Comparison of ENCODE assay signal across 19 mouse cellular contexts in the genomic region with DNA sequence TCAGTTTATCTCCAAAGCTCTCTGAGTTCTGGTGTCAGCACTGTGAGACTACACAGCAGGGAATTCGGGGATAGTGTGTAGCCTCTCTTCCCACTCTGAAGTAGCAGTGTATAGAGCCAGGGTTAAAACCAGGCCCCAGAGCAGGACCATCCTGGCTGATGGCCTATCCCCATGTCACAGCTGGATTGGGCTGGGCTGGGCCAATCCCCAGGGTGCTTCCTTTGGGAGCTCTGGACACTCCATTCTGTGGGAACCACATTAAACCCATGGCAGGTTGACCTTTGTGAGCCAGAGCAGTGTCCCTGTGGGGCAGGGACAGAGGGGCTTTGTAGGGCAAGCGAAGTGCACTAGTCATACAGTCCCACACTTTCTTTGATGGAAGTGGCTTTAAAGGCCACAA. TPM values are rescaled to one million over a fixed set of nuclear protein-coding genes. Genes with fewer than 3 reads are reported as not detected.
DNase-seq lines count a peak whose midpoint lies in the region; ATAC-seq and TF ChIP-seq lines count a peak whose summit lies in the region.
"Had no signal": no experiment of that assay in that cellular context is flagged by ENCODE, and none has a peak within 500 bp of the region (broad histone marks: within the 10 kb centered on the region; RNA-seq: fewer than 3 reads in every experiment).

No protein-coding gene starts in this region.

- no peaks in the 10 kb centered on the region for H3K79me2 ChIP-seq in myocyte (ENCODE audit: control insufficient read depth, insufficient read depth)

- DNase-seq in kidney, postnatal 10 days: no peak
- DNase-seq in cerebellum, adult 8-10 months: no peak
- no peak for DNase-seq in urinary bladder, postnatal 4 days (ENCODE audit: low spot score in 2 of 2)
- DNase-seq: cerebellum, postnatal 10 days; midbrain, embryonic 14.5 days; right cerebral cortex, postnatal 25 days; thymus, postnatal 25 days had no signal

- no peaks in the 10 kb centered on the region for H3K27me3 ChIP-seq in kidney, embryonic 14.5 days (ENCODE audit: control insufficient read depth, insufficient read depth, low read length)
- no peaks in the 10 kb centered on the region for H3K27me3 ChIP-seq in embryonic facial prominence, embryonic 15.5 days
- no peaks in the 10 kb centered on the region for H3K27me3 ChIP-seq in myocyte (ENCODE audit: control insufficient read depth, insufficient read depth, insufficient read length)
- H3K27me3 ChIP-seq: limb, embryonic 15.5 days had no signal

- no peak overlapping the region for H3ac ChIP-seq in myocyte (ENCODE audit: control insufficient read depth, insufficient read length)

- no peak overlapping the region for H3K4me3 ChIP-seq in kidney, embryonic 14.5 days (ENCODE audit: low read length)
- peak overlapping the region; percentile 53; the same call in 1 of the 2 replicates for H3K4me3 ChIP-seq in brown adipose tissue, adult 24 weeks (ENCODE audit: insufficient read depth, low read depth, low read length)
- no peak overlapping the region; the same call in 1 of the 2 replicates for H3K4me3 ChIP-seq in embryonic facial prominence, embryonic 15.5 days (replicated peaks)
- no peak overlapping the region for H3K4me3 ChIP-seq in myocyte
- H3K4me3 ChIP-seq: heart, adult 2 months; hindbrain, embryonic 13.5 days had no signal

- TF ChIP-seq POLR2A in myocyte (IDR thresholded peaks at IDR 0.05; ENCODE audit: insufficient read length, low read depth): no peak

- no peaks in the 10 kb centered on the region for H3K9me3 ChIP-seq in kidney, embryonic 14.5 days (ENCODE audit: control insufficient read depth, low read length)
- H3K9me3 ChIP-seq in embryonic facial prominence, embryonic 15.5 days (replicated peaks): no peaks in the 10 kb centered on the region
- H3K9me3 ChIP-seq: hindbrain, embryonic 13.5 days; limb, embryonic 15.5 days; megakaryocyte, embryonic 14.5 days had no signal

- H3K4me2 ChIP-seq in kidney, embryonic 14.5 days (replicated peaks; ENCODE audit: low read depth, low read length): peak overlapping the region; percentile 83; the same call in 1 of the 2 replicates
- peak overlapping the region; percentile 82; the same call in 1 of the 2 replicates for H3K4me2 ChIP-seq in embryonic facial prominence, embryonic 15.5 days (replicated peaks)
- H3K4me2 ChIP-seq in myocyte (ENCODE audit: low read depth): peak overlapping the region; percentile 84
- H3K4me2 ChIP-seq: hindbrain, embryonic 13.5 days had no signal

- 88% methylated on average over 2 of the region's 2 CpGs for WGBS in kidney, embryonic 14.5 days
- 77% methylated on average over 2 of the region's 2 CpGs for WGBS in embryonic facial prominence, embryonic 15.5 days

- no peak overlapping the region for H3K27ac ChIP-seq in kidney, embryonic 14.5 days (ENCODE audit: low read depth, low read length)
- no peak overlapping the region for H3K27ac ChIP-seq in brown adipose tissue, adult 24 weeks (replicated peaks; ENCODE audit: low read depth, low read length)
- 0 out of 2 replicates have a peak overlapping the region, but pooled peaks have one; percentile 17 for H3K27ac ChIP-seq in embryonic facial prominence, embryonic 15.5 days (replicated peaks)
- H3K27ac ChIP-seq: heart, adult 2 months; hindbrain, embryonic 13.5 days; limb, embryonic 15.5 days had no signal

- peaks cover 7% of the 10 kb centered on the region; the same call in 1 of the 2 replicates for H3K4me1 ChIP-seq in kidney, embryonic 14.5 days (ENCODE audit: control insufficient read depth, insufficient read depth, low read length)
- no peaks in the 10 kb centered on the region for H3K4me1 ChIP-seq in brown adipose tissue, adult 24 weeks (ENCODE audit: control insufficient read depth, insufficient read depth, insufficient read length, low read length)
- peaks cover 40% of the 10 kb centered on the region for H3K4me1 ChIP-seq in embryonic facial prominence, embryonic 15.5 days

- no peaks in the 10 kb centered on the region for H3K36me3 ChIP-seq in kidney, embryonic 14.5 days (ENCODE audit: control insufficient read depth, insufficient read depth, low read length)
- H3K36me3 ChIP-seq in embryonic facial prominence, embryonic 15.5 days: no peaks in the 10 kb centered on the region; the same call in 1 of the 2 replicates
- no peaks in the 10 kb centered on the region for H3K36me3 ChIP-seq in myocyte (ENCODE audit: control insufficient read depth, insufficient read depth)
- H3K36me3 ChIP-seq: hindbrain, embryonic 13.5 days had no signal

- ATAC-seq in kidney, embryonic 14.5 days (ENCODE audit: low FRiP score, low TSS enrichment): no peak
- ATAC-seq in embryonic facial prominence, embryonic 15.5 days (ENCODE audit: insufficient number of reproducible peaks, low FRiP score, low TSS enrichment, low read depth): no peak
- ATAC-seq: inflammation-experienced regulatory T-cells, adult 6 months; lung, postnatal 0 days had no signal

- H3K9ac ChIP-seq in kidney, embryonic 14.5 days (ENCODE audit: low read depth, low read length): no peak overlapping the region
- H3K9ac ChIP-seq in embryonic facial prominence, embryonic 15.5 days: no peak overlapping the region
- H3K9ac ChIP-seq: hindbrain, embryonic 13.5 days; limb, embryonic 15.5 days had no signal

TF ChIP-seq in myocyte, 11 proteins besides CTCF, POLR2A, EP300 and RAD21:
- no peak for TF ChIP-seq TCF12 (IDR thresholded peaks at IDR 0.05; ENCODE audit: insufficient read depth, poor library complexity, severe bottlenecking)
- no peak for TF ChIP-seq TCF3 (IDR thresholded peaks at IDR 0.05; ENCODE audit: insufficient read length, low read depth)
- TF ChIP-seq SRF (IDR thresholded peaks at IDR 0.05; ENCODE audit: control insufficient read depth, insufficient read length, low read depth): no peak
- no peak for TF ChIP-seq USF1 (IDR thresholded peaks at IDR 0.05; ENCODE audit: low read depth)
- TF ChIP-seq POLR2AphosphoS2 (IDR thresholded peaks at IDR 0.05; ENCODE audit: insufficient read length, low read depth): no peak
- no peak for TF ChIP-seq MAX (IDR thresholded peaks at IDR 0.05; ENCODE audit: low read depth)
- TF ChIP-seq CEBPB (IDR thresholded peaks at IDR 0.05; ENCODE audit: insufficient read depth, poor library complexity, severe bottlenecking): no peak
- TF ChIP-seq REST (IDR thresholded peaks at IDR 0.05; ENCODE audit: insufficient read depth, insufficient read length): no peak
- TF ChIP-seq E2F4 (IDR thresholded peaks at IDR 0.05; ENCODE audit: insufficient read depth): no peak
- TF ChIP-seq MYOG (IDR thresholded peaks at IDR 0.05; ENCODE audit: control insufficient read depth in 1 of 3, insufficient read depth in 1 of 3, insufficient read length in 2 of 3, low read depth in 2 of 3): no peak
- no peak for TF ChIP-seq MYOD1 (IDR thresholded peaks at IDR 0.05; ENCODE audit: control insufficient read depth in 1 of 3, insufficient read length in 2 of 3, low read depth in 2 of 3)

RNA-seq across cellular contexts. Expression of a gene that starts 14.5 kb away (rescaled TPM):
- 23.7 and 39.0 TPM in 2 replicates for polyA plus RNA-seq in kidney, embryonic 14.5 days (2014; fragmentation: Nextera tagmentation; extraction: Ambion mirVana)
- polyA plus RNA-seq in brown adipose tissue, adult 24 weeks (2012; ENCODE audit: insufficient read depth, insufficient read length, missing spikeins): 6.3 and 8.9 TPM in 2 replicates
- 24.9 and 31.1 TPM in 2 replicates for polyA plus RNA-seq in embryonic facial prominence, embryonic 15.5 days (2015; fragmentation: Nextera tagmentation; extraction: Ambion mirVana)
- polyA plus RNA-seq in myocyte (2012; fragmentation: generic; extraction: Trizol): 12.1 TPM

RNA-seq across cellular contexts. Expression of a gene that starts 35.8 kb away (rescaled TPM):
- polyA plus RNA-seq in kidney, embryonic 14.5 days (2014; fragmentation: Nextera tagmentation; extraction: Ambion mirVana): 0.57 and 0.64 TPM in 2 replicates
- polyA plus RNA-seq in brown adipose tissue, adult 24 weeks (2012; ENCODE audit: insufficient read depth, insufficient read length, missing spikeins): not detected in 2 replicates
- polyA plus RNA-seq in embryonic facial prominence, embryonic 15.5 days (2015; fragmentation: Nextera tagmentation; extraction: Ambion mirVana): 0.55 and 0.67 TPM in 2 replicates
- not detected for polyA plus RNA-seq in myocyte (2012; fragmentation: generic; extraction: Trizol)

RNA-seq across cellular contexts. Expression of a gene that starts 52.8 kb away (rescaled TPM):
- not detected in 2 replicates for polyA plus RNA-seq in kidney, embryonic 14.5 days (2014; fragmentation: Nextera tagmentation; extraction: Ambion mirVana)
- not detected in 2 replicates for polyA plus RNA-seq in brown adipose tissue, adult 24 weeks (2012; ENCODE audit: insufficient read depth, insufficient read length, missing spikeins)
- 0.12 and 0.13 TPM in 2 replicates for polyA plus RNA-seq in embryonic facial prominence, embryonic 15.5 days (2015; fragmentation: Nextera tagmentation; extraction: Ambion mirVana)
- polyA plus RNA-seq in myocyte (2012; fragmentation: generic; extraction: Trizol): not detected
- polyA plus RNA-seq: heart, adult 2 months; heart, postnatal 0 days; hindbrain, embryonic 13.5 days; inflammation-experienced regulatory T-cells, adult 6 months; liver, embryonic 16.5 days had no signal
